Mouse (Mus musculus) megakaryocyte-erythroid progenitor cell, adult 5 weeks (primary cell): ENCODE measurements around the gene Capns1. TPM values are rescaled to one million over a fixed set of nuclear protein-coding genes. Genes with fewer than 3 reads are reported as not detected.

Experiments used
- polyA plus RNA-seq: library from polyadenylated mRNA; stranded (reverse); fragments of >175 nt; gene quantifications from 2 replicates; pipeline ENCODE4 v1.2.3, GENCODE M21; 2012

Gene Capns1
- polyA plus RNA-seq: 138 TPM in 2 replicates

GRCm38 (mm10) chr7:30198481-30198971 lies at the start of gene Capns1:
Gene Capns1, minus strand, starts transcription at chr7:30198811.

GRCm38 (mm10) chr7:30235625-30236024 lies 37.0 kb upstream of the Capns1 start, which contains the start of gene Ovol3:
Gene Ovol3, minus strand, starts transcription at chr7:30235725.

GRCm38 (mm10) chr7:30231669-30232454 lies 33.3 kb upstream of the Capns1 start, which contains the start of the genes Polr2i and Tbcb:
Gene Polr2i, plus strand, starts transcription at chr7:30231948.
Gene Tbcb, minus strand, starts transcription at chr7:30232272.

GRCm38 (mm10) chr7:30183879-30184289 lies 14.7 kb downstream of the Capns1 start, which contains the start of gene Cox7a1:
Gene Cox7a1, plus strand, starts transcription at chr7:30184144.

GRCm38 (mm10) chr7:30169583-30170282 lies 28.9 kb downstream of the Capns1 start, which contains the start of gene Zfp146:
Gene Zfp146, minus strand, starts transcription at chr7:30169750.

Other genes with a start within 250 kb of the Capns1 start
- gene Zfp74, start 244.7 kb downstream of the Capns1 start, polyA plus RNA-seq: 13.4 and 15.0 TPM in 2 replicates
- 2.6 and 3.1 TPM in 2 replicates for gene Zfp568, start 214.9 kb downstream of the Capns1 start, polyA plus RNA-seq
- not detected in 2 replicates for gene Zfp14, start 147.4 kb downstream of the Capns1 start, polyA plus RNA-seq
- gene Zfp82, start 125.9 kb downstream of the Capns1 start, polyA plus RNA-seq: 0.11 and 0.21 TPM in 2 replicates
- gene Gm26920, start 108.4 kb downstream of the Capns1 start, polyA plus RNA-seq: not detected in 2 replicates
- gene Zfp566, start 108.3 kb downstream of the Capns1 start, polyA plus RNA-seq: 2.1 and 2.5 TPM in 2 replicates
- gene Zfp260, start 104.0 kb downstream of the Capns1 start, polyA plus RNA-seq: 0.36 and 0.46 TPM in 2 replicates
- gene Zfp382, start 76.9 kb downstream of the Capns1 start, polyA plus RNA-seq: 6.9 and 11.1 TPM in 2 replicates
- gene Zfp146, start 29.1 kb downstream of the Capns1 start, polyA plus RNA-seq: 11.1 and 15.2 TPM in 2 replicates
- 1.2 and 1.7 TPM in 2 replicates for gene Cox7a1, start 14.7 kb downstream of the Capns1 start, polyA plus RNA-seq
- 66.8 and 89.4 TPM in 2 replicates for gene Polr2i, start 33.1 kb upstream of the Capns1 start, polyA plus RNA-seq
- 42.3 and 54.7 TPM in 2 replicates for gene Tbcb, start 33.5 kb upstream of the Capns1 start, polyA plus RNA-seq
- gene Ovol3, start 36.9 kb upstream of the Capns1 start, polyA plus RNA-seq: 0.10 TPM in 2 replicates
- 0.30 and 0.38 TPM in 2 replicates for gene Thap8, start 81.3 kb upstream of the Capns1 start, polyA plus RNA-seq
- gene Wdr62, start 81.6 kb upstream of the Capns1 start, polyA plus RNA-seq: 62.9 and 71.0 TPM in 2 replicates
- 0.36 and 0.95 TPM in 2 replicates for gene Clip3, start 92.9 kb upstream of the Capns1 start, polyA plus RNA-seq
- gene Alkbh6, start 109.9 kb upstream of the Capns1 start, polyA plus RNA-seq: 63.3 and 74.5 TPM in 2 replicates
- gene Syne4, start 116.0 kb upstream of the Capns1 start, polyA plus RNA-seq: 1.6 and 2.0 TPM in 2 replicates
- gene E130208F15Rik, start 122.9 kb upstream of the Capns1 start, polyA plus RNA-seq: 0.48 and 0.54 TPM in 2 replicates
- gene Sdhaf1, start 125.1 kb upstream of the Capns1 start, polyA plus RNA-seq: 8.0 and 10.3 TPM in 2 replicates
- gene Lrfn3, start 164.0 kb upstream of the Capns1 start, polyA plus RNA-seq: 0.11 TPM in 1 of 2 replicates, not detected in the other
- gene Tyrobp, start 214.9 kb upstream of the Capns1 start, polyA plus RNA-seq: 186 and 336 TPM in 2 replicates
- 6.4 and 7.2 TPM in 2 replicates for gene Hcst, start 221.0 kb upstream of the Capns1 start, polyA plus RNA-seq
- gene Nfkbid, start 222.9 kb upstream of the Capns1 start, polyA plus RNA-seq: 103 and 112 TPM in 2 replicates
- gene Aplp1, start 246.7 kb upstream of the Capns1 start, polyA plus RNA-seq: 0.08 and 0.15 TPM in 2 replicates